Mouse (Mus musculus): Measurements from ENCODE around the gene Adam3. TPM values are rescaled to one million over a fixed set of nuclear protein-coding genes. Genes with fewer than 3 reads are reported as not detected.

The Adam3 gene
- 0.15 and 0.20 TPM in 2 replicates for polyA plus RNA-seq (2012; rRNA removed)

GRCm38 (mm10) chr8:24725630-24726029, at the start of gene Adam3:
TSS of gene Adam3 (minus strand) at chr8:24725852.
- DNase-seq (ENCODE audit: extremely low spot score in 1 of 2, low spot score in 1 of 2): no peak

GRCm38 (mm10) chr8:24724886-24725626, 596 bp downstream of the Adam3 start:
- DNase-seq (ENCODE audit: extremely low spot score in 1 of 2, low spot score in 1 of 2): no peak

Other genes with a start within 250 kb of the Adam3 start
- gene Adam5, start 98.5 kb upstream of the Adam3 start, polyA plus RNA-seq (2012; rRNA removed): 0.11 and 0.26 TPM in 2 replicates